Mouse (Mus musculus) limb, embryonic 14.5 days (tissue): ENCODE data around the gene Dgkg. TPM values are rescaled to one million over a fixed set of nuclear protein-coding genes. Genes with fewer than 3 reads are reported as not detected.

Source experiments
- ATAC-seq: fragments of 200-750 bp; cut with Nextera tagmentation; 2 replicates; pipeline ENCODE4 v1.8.0; 2017; ENCODE audit warnings: low read depth, moderate number of reproducible peaks, moderate TSS enrichment; ENCODE audit not compliant: low FRiP score
- DNase-seq: peaks from one replicate; pipeline ENCODE4 v3.0.0-alpha.2; 2015; ENCODE audit warnings: low spot score
- H3K27ac ChIP-seq: fragments of 300-500 bp; sonication (generic); replicated peaks from 2 replicates; pipeline ENCODE4 v1.5.1; 2014; ENCODE audit warnings: low read depth, mild to moderate bottlenecking, low read length, moderate library complexity, mixed read lengths
- H3K27me3 ChIP-seq: fragments of 300-500 bp; sonication (generic); 2 replicates; pipeline ENCODE4 v1.6.1; 2014; ENCODE audit warnings: low read length, mixed read lengths; ENCODE audit not compliant: control insufficient read depth, insufficient read depth
- H3K36me3 ChIP-seq: fragments of 300-500 bp; sonication (generic); 2 replicates; pipeline ENCODE4 v1.6.1; 2014; ENCODE audit warnings: mild to moderate bottlenecking, low read length, moderate library complexity, mixed read lengths; ENCODE audit not compliant: control insufficient read depth, insufficient read depth
- H3K4me1 ChIP-seq: fragments of 300-500 bp; sonication (generic); 2 replicates; pipeline ENCODE4 v1.6.1; 2014; ENCODE audit warnings: antibody characterized with exemption, low read length, mixed read lengths; ENCODE audit not compliant: control insufficient read depth, insufficient read depth
- H3K4me2 ChIP-seq: fragments of 300-500 bp; sonication (generic); replicated peaks from 2 replicates; pipeline ENCODE4 v1.6.1; 2014; ENCODE audit warnings: low read depth, mild to moderate bottlenecking, low read length, moderate library complexity; ENCODE audit not compliant: severe bottlenecking
- H3K4me3 ChIP-seq: fragments of 300-500 bp; sonication (generic); replicated peaks from 2 replicates; pipeline ENCODE4 v1.5.1; 2014; ENCODE audit warnings: low read length
- H3K9ac ChIP-seq: fragments of 300-500 bp; sonication (generic); 2 replicates; pipeline ENCODE4 v1.6.1; 2014; ENCODE audit warnings: mild to moderate bottlenecking, low read depth, low read length, moderate library complexity; ENCODE audit not compliant: severe bottlenecking
- H3K9me3 ChIP-seq: fragments of 300-500 bp; sonication (generic); 2 replicates; pipeline ENCODE4 v1.6.1; 2016; ENCODE audit warnings: low read length; ENCODE audit not compliant: control insufficient read depth
- POLR2A ChIP-seq: fragments of 200-500 bp; IDR thresholded peaks from 2 replicates; pipeline ENCODE4 v1.8.0; 2012; ENCODE audit warnings: inconsistent platforms, mild to moderate bottlenecking, moderate library complexity, borderline replicate concordance; ENCODE audit not compliant: insufficient read depth, insufficient read length; ENCODE audit errors: extremely low read depth
- WGBS: fragments of 180-500 bp; shearing (Covaris S2); extraction: QIAGEN DNeasy Blood & Tissue Kit; methylation state at CpG from one replicate; pipeline ENCODE4 v1.1.7; 2014; 5-methylcytosine and 5-hydroxymethylcytosine counted together
- polyA plus RNA-seq, 2 experiments: library from polyadenylated mRNA; depleted of rRNA in 1 of 2; stranded (reverse) in 1 of 2; unstranded in 1 of 2; fragments of >200 nt; fragmentation: Nextera tagmentation in 1 of 2; extraction: Ambion mirVana in 1 of 2; gene quantifications; 2 replicates each; pipeline versions ENCODE4 v1.2.1 to v1.2.3; 2012 to 2014

Gene Dgkg
- polyA plus RNA-seq, 2 experiments: 0.08 to 0.26 TPM

GRCm38 (mm10) chr16:22655812-22656211, 1.2 kb downstream of the Dgkg start:
- Histone ChIP-seq H3K4me2 (no peak overlapping the region), H3K9me3 (no peaks in the 10 kb centered on the region), H3K4me1 (peaks cover 9% of the 10 kb centered on the region; the same call in 1 of the 2 replicates), H3K27me3 (peaks cover 30% of the 10 kb centered on the region), H3K4me3 (no peak overlapping the region), H3K9ac (no peak overlapping the region), H3K27ac (no peak overlapping the region), H3K36me3 (no peaks in the 10 kb centered on the region)
- no peak for TF ChIP-seq POLR2A
- 6% methylated on average over 11 of the region's 11 CpGs for WGBS
- ATAC-seq (no peak), DNase-seq (no peak)

- no peaks in the 10 kb centered on the region for H3K9me3 ChIP-seq
- H3K27ac ChIP-seq: no peak overlapping the region
- no peak for TF ChIP-seq POLR2A
- DNase-seq: no peak
- H3K36me3 ChIP-seq: no peaks in the 10 kb centered on the region
- no peak for ATAC-seq
- peaks cover 30% of the 10 kb centered on the region for H3K27me3 ChIP-seq
- no peak overlapping the region for H3K9ac ChIP-seq
- no peak overlapping the region for H3K4me2 ChIP-seq
- H3K4me1 ChIP-seq: peaks cover 9% of the 10 kb centered on the region; the same call in 1 of the 2 replicates
- WGBS: 61% methylated on average over 5 of the region's 5 CpGs
- H3K4me3 ChIP-seq: no peak overlapping the region
Observed at GRCm38 (mm10) chr16:22655223-22655622, 1.8 kb downstream of the Dgkg start.

- H3K36me3 ChIP-seq: no peaks in the 10 kb centered on the region
- DNase-seq (no peak), ATAC-seq (no peak)
- H3K27ac ChIP-seq: no peak overlapping the region
- H3K4me1 ChIP-seq: peaks cover 9% of the 10 kb centered on the region; the same call in 1 of the 2 replicates
- no peak overlapping the region for H3K4me3 ChIP-seq
- peaks cover 30% of the 10 kb centered on the region for H3K27me3 ChIP-seq
- no peak overlapping the region for H3K9ac ChIP-seq
- 41% methylated on average over 2 of the region's 2 CpGs for WGBS
- no peak for TF ChIP-seq POLR2A
- H3K4me2 ChIP-seq: no peak overlapping the region
- no peaks in the 10 kb centered on the region for H3K9me3 ChIP-seq
Observed at GRCm38 (mm10) chr16:22654477-22654835, 2.6 kb downstream of the Dgkg start.

- Histone ChIP-seq H3K36me3 (no peaks in the 10 kb centered on the region), H3K27me3 (peaks cover 30% of the 10 kb centered on the region), H3K4me2 (no peak overlapping the region), H3K4me3 (no peak overlapping the region), H3K9ac (no peak overlapping the region), H3K4me1 (peaks cover 9% of the 10 kb centered on the region; the same call in 1 of the 2 replicates), H3K9me3 (no peaks in the 10 kb centered on the region), H3K27ac (no peak overlapping the region)
- WGBS: 90% methylated on average over 11 of the region's 11 CpGs
- no peak for DNase-seq
- TF ChIP-seq POLR2A: no peak
- no peak for ATAC-seq
Observed at GRCm38 (mm10) chr16:22653817-22654476, 3.1 kb downstream of the Dgkg start.

- TF ChIP-seq POLR2A: no peak
- 71% methylated on average over 3 of the region's 3 CpGs for WGBS
- H3K27ac ChIP-seq: no peak overlapping the region
- H3K36me3 ChIP-seq: no peaks in the 10 kb centered on the region
- no peaks in the 10 kb centered on the region for H3K9me3 ChIP-seq
- no peak for DNase-seq
- H3K9ac ChIP-seq: no peak overlapping the region
- H3K27me3 ChIP-seq: peaks cover 9% of the 10 kb centered on the region
- H3K4me2 ChIP-seq: no peak overlapping the region
- no peaks in the 10 kb centered on the region; the same call in 1 of the 2 replicates for H3K4me1 ChIP-seq
- ATAC-seq: no peak
- H3K4me3 ChIP-seq: no peak overlapping the region
Observed at GRCm38 (mm10) chr16:22651244-22651643, 5.8 kb downstream of the Dgkg start.
